Mouse (Mus musculus) thymus, adult 18-20 months (tissue): ENCODE measurements around the gene Col4a1.

Source experiments
- DNase-seq, 2 experiments: peaks; one replicate each; pipeline ENCODE4 v3.0.0; 2022; ENCODE audit warnings: mixed read lengths in 2 of 2

Gene Col4a1

GRCm38 (mm10) chr8:11297141-11297838 lies 15.3 kb downstream of the Col4a1 start:
- no peak for DNase-seq

- DNase-seq, result no peak
Observed at GRCm38 (mm10) chr8:11296282-11296943, 16.2 kb downstream of the Col4a1 start.

GRCm38 (mm10) chr8:11292611-11293010 lies 20.0 kb downstream of the Col4a1 start:
- DNase-seq, result no peak

GRCm38 (mm10) chr8:11290533-11290932 lies 22.1 kb downstream of the Col4a1 start:
- no peak for DNase-seq

GRCm38 (mm10) chr8:11288286-11288685 lies 24.3 kb downstream of the Col4a1 start:
- DNase-seq, result no peak

GRCm38 (mm10) chr8:11287139-11287538 lies 25.5 kb downstream of the Col4a1 start:
- no peak for DNase-seq

GRCm38 (mm10) chr8:11285437-11285836 lies 27.2 kb downstream of the Col4a1 start:
- DNase-seq, result no peak

GRCm38 (mm10) chr8:11283217-11283616 lies 29.4 kb downstream of the Col4a1 start:
- DNase-seq, result no peak

GRCm38 (mm10) chr8:11282696-11283095 lies 29.9 kb downstream of the Col4a1 start:
- no peak for DNase-seq

GRCm38 (mm10) chr8:11282139-11282538 lies 30.5 kb downstream of the Col4a1 start:
- DNase-seq, result no peak

- no peak for DNase-seq
Observed at GRCm38 (mm10) chr8:11280721-11281268, 31.8 kb downstream of the Col4a1 start.

GRCm38 (mm10) chr8:11279296-11279826 lies 33.3 kb downstream of the Col4a1 start:
- DNase-seq, result no peak

- DNase-seq, result no peak
Observed at GRCm38 (mm10) chr8:11278101-11278611, 34.5 kb downstream of the Col4a1 start.

GRCm38 (mm10) chr8:11277602-11278051 lies 35.0 kb downstream of the Col4a1 start:
- no peak for DNase-seq

GRCm38 (mm10) chr8:11276286-11276685 lies 36.3 kb downstream of the Col4a1 start:
- no peak for DNase-seq

- no peak for DNase-seq
Observed at GRCm38 (mm10) chr8:11274415-11274814, 38.2 kb downstream of the Col4a1 start.

GRCm38 (mm10) chr8:11273506-11274158 lies 39.0 kb downstream of the Col4a1 start:
- no peak for DNase-seq

- no peak for DNase-seq
Observed at GRCm38 (mm10) chr8:11272205-11272604, 40.4 kb downstream of the Col4a1 start.

GRCm38 (mm10) chr8:11270826-11271225 lies 41.8 kb downstream of the Col4a1 start:
- no peak for DNase-seq

- DNase-seq, result no peak
Observed at GRCm38 (mm10) chr8:11268753-11269152, 43.9 kb downstream of the Col4a1 start.

GRCm38 (mm10) chr8:11266471-11266870 lies 46.2 kb downstream of the Col4a1 start:
- no peak for DNase-seq

- no peak for DNase-seq
Observed at GRCm38 (mm10) chr8:11265971-11266370, 46.7 kb downstream of the Col4a1 start.

GRCm38 (mm10) chr8:11263848-11264247 lies 48.8 kb downstream of the Col4a1 start:
- DNase-seq, result no peak
